Mouse (Mus musculus) heart, embryonic 14.5 days (tissue): ENCODE measurements around the gene Prpsap1. TPM values are rescaled to one million over a fixed set of nuclear protein-coding genes. Genes with fewer than 3 reads are reported as not detected.

ENCODE experiments used
- ATAC-seq: fragments of 200-750 bp; cut with Nextera tagmentation; 2 replicates; pipeline ENCODE4 v1.8.0; 2017; ENCODE audit warnings: low read depth, moderate TSS enrichment; ENCODE audit not compliant: insufficient number of reproducible peaks, insufficient read depth, low FRiP score
- H3K27ac ChIP-seq, 2 experiments: fragments of 200-500 bp in 1 of 2; fragments of 300-500 bp in 1 of 2; sonication (generic) in 1 of 2; replicated peaks in 1 of 2; 2 replicates each; pipeline ENCODE4 v1.5.1; 2012 to 2014; ENCODE audit warnings: low read depth in 2 of 2, low read length in 2 of 2, control low read depth in 1 of 2, mild to moderate bottlenecking in 1 of 2, mixed read lengths in 1 of 2; ENCODE audit not compliant: control insufficient read depth in 1 of 2, insufficient read depth in 1 of 2
- H3K27me3 ChIP-seq: fragments of 300-500 bp; sonication (generic); 2 replicates; pipeline ENCODE4 v1.6.1; 2014; ENCODE audit warnings: mild to moderate bottlenecking, low read length, control low read depth; ENCODE audit not compliant: control insufficient read depth, insufficient read depth
- H3K36me3 ChIP-seq: fragments of 300-500 bp; sonication (generic); 2 replicates; pipeline ENCODE4 v1.6.1; 2014; ENCODE audit warnings: mild to moderate bottlenecking, control low read depth, low read length, mixed read lengths; ENCODE audit not compliant: control insufficient read depth, insufficient read depth
- H3K4me1 ChIP-seq, 2 experiments: fragments of 200-500 bp in 1 of 2; fragments of 300-500 bp in 1 of 2; sonication (generic) in 1 of 2; 2 replicates each; pipeline ENCODE4 v1.6.1; 2012 to 2014; ENCODE audit warnings: low read length in 2 of 2, control low read depth in 1 of 2, mixed read lengths in 1 of 2; ENCODE audit not compliant: control insufficient read depth in 2 of 2, insufficient read depth in 2 of 2
- H3K4me2 ChIP-seq: fragments of 300-500 bp; sonication (generic); 2 replicates; pipeline ENCODE4 v1.6.1; 2014; ENCODE audit warnings: mild to moderate bottlenecking, low read length
- H3K4me3 ChIP-seq, 2 experiments: fragments of 200-500 bp in 1 of 2; fragments of 300-500 bp in 1 of 2; sonication (generic) in 1 of 2; 2 replicates each; pipeline ENCODE4 v1.5.1; 2012 to 2014; ENCODE audit warnings: low read length in 2 of 2, mild to moderate bottlenecking in 2 of 2, control low read depth in 1 of 2, low read depth in 1 of 2, moderate library complexity in 1 of 2; ENCODE audit not compliant: control insufficient read depth in 1 of 2, insufficient read depth in 1 of 2
- H3K9ac ChIP-seq: fragments of 300-500 bp; sonication (generic); 2 replicates; pipeline ENCODE4 v1.6.1; 2014; ENCODE audit warnings: mild to moderate bottlenecking, low read length
- H3K9me3 ChIP-seq: fragments of 300-500 bp; sonication (generic); 2 replicates; pipeline ENCODE4 v1.6.1; 2016; ENCODE audit warnings: low read length, control low read depth; ENCODE audit not compliant: control insufficient read depth
- WGBS: fragments of 180-500 bp; shearing (Covaris S2); extraction: QIAGEN DNeasy Blood & Tissue Kit; methylation state at CpG from one replicate; pipeline ENCODE4 v1.1.7; 2014; 5-methylcytosine and 5-hydroxymethylcytosine counted together
- polyA plus RNA-seq: library from polyadenylated mRNA; unstranded; fragments of >200 nt; fragmentation: Nextera tagmentation; extraction: Ambion mirVana; gene quantifications from 2 replicates; pipeline ENCODE4 v1.2.1, GENCODE M21; 2014

The Prpsap1 gene
- polyA plus RNA-seq, 1 experiment from 2014 or later, result 93.4 TPM

DNA sequence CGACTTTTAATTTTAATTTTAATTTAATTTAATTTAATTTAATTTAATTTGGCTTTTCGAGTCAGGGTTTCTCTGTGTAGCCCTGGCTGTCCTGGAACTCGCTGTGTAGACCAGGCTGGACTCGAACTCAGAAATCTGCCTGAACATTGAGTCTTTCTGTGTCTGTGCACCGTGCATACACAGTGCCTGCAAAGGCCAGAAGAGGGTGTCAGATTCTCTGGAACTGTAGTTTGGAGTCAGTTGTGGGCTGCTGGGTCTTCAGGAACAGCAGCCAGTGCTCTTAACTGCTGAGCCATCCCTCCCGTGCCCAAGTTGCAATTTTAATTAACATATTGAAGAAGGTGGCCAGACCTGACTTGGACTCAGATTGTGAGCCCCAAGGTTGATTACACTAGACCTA is 2.7 kb downstream of the Prpsap1 start:
- Histone ChIP-seq H3K27me3 (no peaks in the 10 kb centered on the region), H3K4me2 (peak overlapping the region; percentile 79), H3K36me3 (peaks cover 14% of the 10 kb centered on the region), H3K27ac (no peak overlapping the region), H3K4me1 (peaks cover 7 to 16% of the 10 kb centered on the region in 2 experiments), H3K9me3 (no peaks in the 10 kb centered on the region), H3K9ac (peak overlapping the region; percentile 86), H3K4me3 (no peak overlapping the region)
- WGBS, result 65% methylated on average over 6 of the region's 6 CpGs
- ATAC-seq, result no peak

DNA sequence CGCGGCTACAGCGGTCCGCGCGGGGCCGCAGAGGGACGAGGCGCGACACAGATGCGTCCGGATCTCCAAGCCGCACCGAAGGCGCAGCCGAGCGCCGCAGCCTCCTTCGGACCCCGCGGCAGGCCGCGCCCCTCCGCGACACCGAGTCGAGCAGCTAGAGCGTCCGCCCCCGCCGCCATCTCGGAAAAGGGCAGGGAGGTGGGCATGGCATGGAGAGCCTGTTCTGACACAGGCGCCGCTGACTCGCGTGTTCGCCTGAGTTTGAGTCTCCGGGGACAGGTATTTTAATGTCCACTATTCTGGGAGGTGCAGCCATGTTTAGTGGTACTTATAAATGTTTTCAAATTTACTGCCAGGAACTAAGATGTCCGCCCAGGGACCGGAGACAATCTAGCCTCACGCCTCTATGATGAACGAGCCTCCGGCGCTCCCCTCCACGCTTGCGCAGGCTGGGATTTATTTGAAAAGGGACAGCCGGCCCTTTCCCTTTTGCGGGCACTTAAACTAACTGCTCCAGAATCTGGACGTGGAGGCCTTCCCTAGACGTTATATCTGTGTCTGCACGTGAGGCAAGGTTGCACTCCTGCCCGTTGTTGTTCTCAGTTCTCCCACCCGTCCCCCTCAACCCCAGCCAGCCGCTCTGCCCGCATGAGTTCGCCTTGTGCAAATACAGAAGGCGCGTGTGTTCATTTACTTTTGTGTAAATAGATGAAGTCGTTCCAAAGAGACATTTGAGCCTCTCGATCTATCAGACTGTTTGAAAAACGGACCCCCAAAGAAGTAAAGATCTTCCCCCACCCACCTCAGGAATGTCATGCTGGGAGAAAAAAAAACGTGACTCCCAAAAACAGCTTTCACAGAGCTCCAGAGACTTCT is 3.5 kb downstream of the Prpsap1 start:
- Histone ChIP-seq H3K27me3 (no peaks in the 10 kb centered on the region), H3K4me3 (peak overlapping the region; percentile 77), H3K9ac (peak overlapping the region; percentile 86), H3K36me3 (peaks cover 23% of the 10 kb centered on the region), H3K9me3 (no peaks in the 10 kb centered on the region), H3K4me1 (peaks cover 7 to 16% of the 10 kb centered on the region in 2 experiments), H3K27ac (peak overlapping the region; percentile 83 to 84), H3K4me2 (peak overlapping the region; percentile 79)
- under 1% methylated on average over 62 of the region's 62 CpGs for WGBS
- ATAC-seq, result peak; percentile 86

DNA sequence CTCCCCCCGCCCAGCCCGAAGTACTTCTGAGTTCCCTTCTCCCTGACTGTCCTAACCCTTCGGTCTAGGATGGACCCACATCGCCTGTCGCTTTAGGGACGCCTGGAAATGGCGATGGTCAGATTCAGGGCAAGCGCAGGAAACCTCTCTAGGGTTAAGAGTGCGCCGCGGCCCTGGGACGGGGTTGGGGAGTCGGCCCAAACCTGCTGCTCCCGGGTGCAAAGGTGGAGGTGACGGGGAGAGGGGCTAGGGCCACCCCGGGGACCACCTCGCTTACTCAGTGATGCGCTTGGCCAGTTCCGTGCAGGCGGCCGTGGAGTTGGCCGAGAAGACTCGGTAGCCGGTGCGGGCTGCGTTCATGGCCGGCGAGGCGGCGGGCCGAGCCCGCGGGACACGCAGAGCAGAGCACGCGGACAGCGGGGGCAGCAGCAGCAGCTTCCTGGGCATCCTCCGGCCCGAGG is 4.2 kb downstream of the Prpsap1 start:
- ATAC-seq, result peak; percentile 15; the same call in 1 of the 2 replicates
- no peaks in the 10 kb centered on the region for H3K27me3 ChIP-seq
- peak overlapping the region; percentile 86 for H3K9ac ChIP-seq
- H3K36me3 ChIP-seq, result peaks cover 29% of the 10 kb centered on the region
- peaks cover 5 to 11% of the 10 kb centered on the region in 2 experiments; a peak in 3 of 4 replicates for H3K4me1 ChIP-seq
- H3K4me2 ChIP-seq, result peak overlapping the region; percentile 79
- H3K4me3 ChIP-seq, result peak overlapping the region; percentile 77
- H3K27ac ChIP-seq, result peak overlapping the region; percentile 58 to 84
- no peaks in the 10 kb centered on the region for H3K9me3 ChIP-seq
- WGBS, result under 1% methylated on average over 29 of the region's 39 CpGs

DNA sequence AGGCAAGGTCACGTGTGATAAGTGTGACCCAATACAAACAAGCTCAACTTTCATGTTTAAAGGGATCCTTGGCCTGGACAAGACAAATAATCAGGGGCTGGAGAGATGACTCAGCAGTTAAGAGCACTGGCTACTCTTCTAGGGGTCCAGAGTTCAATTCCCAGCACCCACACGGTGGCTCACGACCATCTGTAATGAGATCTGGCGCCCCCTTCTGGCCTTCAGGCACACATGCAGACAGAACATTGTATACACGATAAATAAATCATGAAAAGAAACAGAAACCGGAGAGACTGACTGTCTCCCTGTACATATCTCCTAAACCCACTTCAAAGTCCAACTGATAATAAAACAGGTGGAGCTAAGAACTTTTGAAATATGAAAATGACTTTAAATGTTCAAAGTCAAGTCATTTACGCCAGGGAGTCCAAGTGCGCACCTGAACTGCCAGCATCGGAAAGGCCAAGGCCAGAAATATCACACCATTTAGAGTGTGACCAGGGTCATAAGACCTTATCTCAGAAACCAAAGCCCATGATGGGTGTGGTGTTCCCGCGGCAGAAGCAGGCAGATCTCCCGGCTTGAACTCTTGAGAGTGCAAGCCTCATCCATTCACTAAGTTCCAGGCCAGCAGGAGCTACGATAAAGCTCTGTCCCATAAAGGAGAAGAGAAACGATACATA is 5.2 kb downstream of the Prpsap1 start:
- no peak for ATAC-seq
- no peaks in the 10 kb centered on the region for H3K27me3 ChIP-seq
- H3K36me3 ChIP-seq, result peaks cover 39% of the 10 kb centered on the region
- H3K9me3 ChIP-seq, result no peaks in the 10 kb centered on the region
- H3K9ac ChIP-seq, result peak overlapping the region; percentile 86
- peak overlapping the region; percentile 77 for H3K4me3 ChIP-seq
- 68% methylated on average over 14 of the region's 14 CpGs for WGBS
- peak overlapping the region; percentile 79 for H3K4me2 ChIP-seq
- peak overlapping the region in 1 of 2 experiments; percentile 84; a peak in 1 of 4 replicates for H3K27ac ChIP-seq
- peaks cover 5 to 11% of the 10 kb centered on the region in 2 experiments; a peak in 3 of 4 replicates for H3K4me1 ChIP-seq

DNA sequence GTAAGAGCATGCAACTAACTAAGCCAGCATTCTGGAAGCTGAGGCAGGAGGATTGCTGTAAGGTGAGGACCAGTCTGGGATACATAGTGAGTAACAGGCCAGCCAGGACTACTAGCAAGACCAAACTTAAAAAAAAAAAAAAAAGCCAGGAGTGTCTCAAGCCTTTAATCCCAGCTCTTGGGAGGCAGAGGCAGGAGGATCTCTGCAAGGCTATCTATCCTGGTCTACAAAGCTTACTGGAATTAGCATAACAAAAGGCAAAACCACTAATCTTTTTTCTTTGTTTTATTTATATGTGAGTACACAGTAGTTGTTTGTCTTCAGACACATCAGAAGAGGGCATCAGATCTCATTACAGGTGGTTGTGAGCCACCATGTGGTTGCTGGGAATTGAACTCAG is 5.8 kb downstream of the Prpsap1 start:
- H3K36me3 ChIP-seq, result peaks cover 45% of the 10 kb centered on the region
- H3K9ac ChIP-seq, result no peak overlapping the region
- ATAC-seq, result no peak
- H3K4me3 ChIP-seq, result no peak overlapping the region
- H3K9me3 ChIP-seq, result no peaks in the 10 kb centered on the region
- no peaks in the 10 kb centered on the region for H3K27me3 ChIP-seq
- H3K4me2 ChIP-seq, result no peak overlapping the region
- peaks cover 5 to 11% of the 10 kb centered on the region in 2 experiments; a peak in 3 of 4 replicates for H3K4me1 ChIP-seq
- H3K27ac ChIP-seq, result no peak overlapping the region

DNA sequence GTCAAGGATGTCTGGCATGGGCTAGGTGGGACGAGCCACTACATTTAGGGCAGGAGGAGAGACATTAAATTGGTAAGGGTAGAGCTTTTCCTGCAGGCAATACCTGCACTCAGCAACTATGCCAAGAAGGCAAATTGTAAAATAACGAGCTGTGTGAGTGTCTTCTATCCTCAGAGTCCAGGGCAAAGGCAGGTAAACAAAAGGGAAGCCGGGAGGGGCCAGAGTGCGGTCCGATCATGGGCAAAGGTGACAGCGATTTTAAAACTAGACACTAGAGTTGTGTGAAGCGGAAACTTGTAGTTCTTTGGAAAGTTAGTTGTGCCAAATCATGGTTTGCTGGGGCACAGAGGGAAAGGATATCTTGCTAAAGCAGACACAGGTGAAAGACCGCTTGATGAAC is 9.7 kb downstream of the Prpsap1 start:
- 92% methylated on average over 8 of the region's 8 CpGs for WGBS
- H3K9me3 ChIP-seq, result no peaks in the 10 kb centered on the region
- ATAC-seq, result no peak

DNA sequence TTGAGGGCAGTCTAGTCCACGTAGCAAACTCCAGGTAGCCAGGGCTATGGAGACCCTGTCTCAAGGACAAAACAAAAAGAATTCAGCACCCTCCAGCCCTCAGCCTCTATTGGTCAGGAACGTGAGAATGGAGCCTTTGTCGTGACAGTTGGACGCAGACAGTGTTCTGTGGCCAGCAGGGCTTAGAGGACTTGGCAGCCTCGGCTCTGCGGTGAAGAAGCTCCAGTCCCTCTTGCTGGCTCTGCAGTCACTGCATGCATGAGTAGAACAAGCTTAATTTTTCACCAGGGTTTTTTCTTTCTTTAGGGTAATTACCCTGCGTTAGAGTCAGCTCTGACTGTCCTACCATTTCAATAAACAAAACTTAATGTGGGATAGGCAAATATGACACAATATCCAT is 12.2 kb downstream of the Prpsap1 start:
- Histone ChIP-seq H3K4me3 (no peak overlapping the region), H3K9ac (no peak overlapping the region), H3K9me3 (no peaks in the 10 kb centered on the region), H3K4me1 (no peaks in the 10 kb centered on the region), H3K4me2 (no peak overlapping the region), H3K36me3 (peaks cover 97% of the 10 kb centered on the region), H3K27ac (no peak overlapping the region), H3K27me3 (no peaks in the 10 kb centered on the region)
- ATAC-seq, result no peak
- 90% methylated on average over 7 of the region's 7 CpGs for WGBS

More for the DNA sequence above, 9.7 kb downstream of the Prpsap1 start:
- peaks cover 2 to 7% of the 10 kb centered on the region in 2 experiments; a peak in 3 of 4 replicates for H3K4me1 ChIP-seq
- H3K4me3 ChIP-seq, result no peak overlapping the region
- H3K27ac ChIP-seq, result no peak overlapping the region
- H3K4me2 ChIP-seq, result no peak overlapping the region
- H3K36me3 ChIP-seq, result peaks cover 82% of the 10 kb centered on the region
- H3K9ac ChIP-seq, result no peak overlapping the region
- no peaks in the 10 kb centered on the region for H3K27me3 ChIP-seq
